Mouse (Mus musculus): ENCODE data around the gene Spint1. TPM values are rescaled to one million over a fixed set of nuclear protein-coding genes. Genes with fewer than 3 reads are reported as not detected.

Gene Spint1
- under 1 TPM in 1 of 2 experiments, not detected in 1; 0.10 TPM for total RNA-seq (2021)
- long read RNA-seq, experiment 1: 0 reads
- long read RNA-seq, experiment 2: 0 reads

GRCm38 (mm10) chr2:119237210-119237870 lies at the start of gene Spint1:
TSS of gene Spint1 (plus strand) at chr2:119237362.
- DNase-seq: no peak

- DNase-seq: peak; percentile 72
Observed at GRCm38 (mm10) chr2:119189029-119189710, 48.0 kb upstream of the Spint1 start.

GRCm38 (mm10) chr2:119190969-119191368 lies 46.2 kb upstream of the Spint1 start:
- DNase-seq: no peak

GRCm38 (mm10) chr2:119194140-119194539 lies 43.0 kb upstream of the Spint1 start:
- DNase-seq: peak; percentile 74

- no peak for DNase-seq
Observed at GRCm38 (mm10) chr2:119196316-119197108, 40.6 kb upstream of the Spint1 start.

GRCm38 (mm10) chr2:119197493-119197892 lies 39.7 kb upstream of the Spint1 start:
- no peak for DNase-seq

- DNase-seq: no peak
Observed at GRCm38 (mm10) chr2:119198049-119198448, 39.1 kb upstream of the Spint1 start.

- DNase-seq: no peak
Observed at GRCm38 (mm10) chr2:119198934-119199333, 38.2 kb upstream of the Spint1 start.

- no peak for DNase-seq
Observed at GRCm38 (mm10) chr2:119202914-119203453, 34.2 kb upstream of the Spint1 start.

GRCm38 (mm10) chr2:119203871-119204460 lies 33.2 kb upstream of the Spint1 start:
- peak; percentile 15 for DNase-seq

- no peak for DNase-seq
Observed at GRCm38 (mm10) chr2:119207961-119208343, 29.2 kb upstream of the Spint1 start.

GRCm38 (mm10) chr2:119208344-119209175 lies 28.6 kb upstream of the Spint1 start, which contains the start of the genes Zfyve19 and Dnajc17:
TSS of gene Zfyve19 (plus strand) at chr2:119208617.
TSS of gene Dnajc17 (minus strand) at chr2:119208795.
- DNase-seq: peak; percentile 95

- DNase-seq: no peak
Observed at GRCm38 (mm10) chr2:119209176-119209507, 28.0 kb upstream of the Spint1 start.

- no peak for DNase-seq
Observed at GRCm38 (mm10) chr2:119229775-119230704, 7.1 kb upstream of the Spint1 start, which contains the start of gene Ppp1r14d. TSS of gene Ppp1r14d (minus strand) at chr2:119229906.

GRCm38 (mm10) chr2:119236682-119237209 lies 416 bp upstream of the Spint1 start:
- no peak for DNase-seq

- DNase-seq: no peak
Observed at GRCm38 (mm10) chr2:119237871-119238220, 684 bp downstream of the Spint1 start.

GRCm38 (mm10) chr2:119238671-119239070 lies 1.5 kb downstream of the Spint1 start:
- no peak for DNase-seq

- no peak for DNase-seq
Observed at GRCm38 (mm10) chr2:119240075-119240818, 3.1 kb downstream of the Spint1 start.

- no peak for DNase-seq
Observed at GRCm38 (mm10) chr2:119240819-119241186, 3.6 kb downstream of the Spint1 start.

All from gastrocnemius, postnatal 25 days (tissue).